Mouse (Mus musculus) hindbrain, embryonic 12.5 days (tissue): ENCODE data around the gene Slc35c1. TPM values are rescaled to one million over a fixed set of nuclear protein-coding genes. Genes with fewer than 3 reads are reported as not detected.

Source experiments
- ATAC-seq: fragments of 200-750 bp; cut with Nextera tagmentation; 2 replicates; pipeline ENCODE4 v1.8.0; 2017; ENCODE audit warnings: moderate TSS enrichment; ENCODE audit not compliant: low FRiP score
- H3K27ac ChIP-seq: fragments of 300-500 bp; sonication (generic); 2 replicates; pipeline ENCODE4 v1.5.1; 2016; ENCODE audit warnings: mild to moderate bottlenecking
- H3K27me3 ChIP-seq: fragments of 300-500 bp; sonication (generic); 2 replicates; pipeline ENCODE4 v1.6.1; 2016; ENCODE audit warnings: mild to moderate bottlenecking
- H3K36me3 ChIP-seq: fragments of 300-500 bp; sonication (generic); 2 replicates; pipeline ENCODE4 v1.6.1; 2016; ENCODE audit warnings: mild to moderate bottlenecking
- H3K4me1 ChIP-seq: fragments of 300-500 bp; sonication (generic); 2 replicates; pipeline ENCODE4 v1.6.1; 2016
- H3K4me2 ChIP-seq: fragments of 300-500 bp; sonication (generic); replicated peaks from 2 replicates; pipeline ENCODE4 v1.6.1; 2016; ENCODE audit warnings: mild to moderate bottlenecking
- H3K4me3 ChIP-seq: fragments of 300-500 bp; sonication (generic); 2 replicates; pipeline ENCODE4 v1.5.1; 2016; ENCODE audit warnings: mild to moderate bottlenecking
- H3K9ac ChIP-seq: fragments of 300-500 bp; sonication (generic); 2 replicates; pipeline ENCODE4 v1.6.1; 2016; ENCODE audit warnings: mild to moderate bottlenecking, moderate library complexity
- H3K9me3 ChIP-seq: fragments of 300-500 bp; sonication (generic); replicated peaks from 2 replicates; pipeline ENCODE4 v1.6.1; 2016; ENCODE audit warnings: mild to moderate bottlenecking
- WGBS: fragments of 180-500 bp; shearing (Covaris S2); methylation state at CpG from one replicate; pipeline ENCODE4 v1.1.7; 2016; 5-methylcytosine and 5-hydroxymethylcytosine counted together
- polyA plus RNA-seq: library from polyadenylated mRNA; unstranded; fragments of >200 nt; fragmentation: Nextera tagmentation; extraction: Ambion mirVana; gene quantifications from 2 replicates; pipeline ENCODE4 v1.2.1, GENCODE M21; 2016

Slc35c1 gene
- polyA plus RNA-seq, 1 experiment from 2014 or later = 11.9 TPM

DNA sequence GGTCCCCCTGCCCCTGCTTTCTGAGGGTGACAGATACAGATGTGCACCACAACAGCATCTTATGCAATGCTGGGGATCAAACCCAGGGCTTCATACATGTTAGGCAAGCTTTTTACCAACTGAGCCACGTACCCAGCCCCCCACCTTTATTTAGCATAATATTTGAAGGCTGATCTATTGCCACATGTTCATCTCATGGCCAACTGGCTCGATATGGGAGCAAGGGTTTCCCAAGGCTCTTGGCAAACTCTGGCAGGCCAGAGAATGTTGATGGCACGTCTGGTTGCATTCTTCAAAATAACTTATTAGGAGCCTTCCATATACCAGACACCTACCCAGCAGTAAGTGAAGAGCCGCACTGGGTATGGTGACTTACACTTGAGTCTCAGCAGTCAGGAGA, 17.0 kb downstream of the Slc35c1 start:
- Histone ChIP-seq H3K27ac (no peak overlapping the region), H3K4me2 (no peak overlapping the region), H3K27me3 (peaks cover 3% of the 10 kb centered on the region; the same call in 1 of the 2 replicates), H3K9me3 (no peaks in the 10 kb centered on the region), H3K4me1 (peaks cover 3% of the 10 kb centered on the region; the same call in 1 of the 2 replicates), H3K4me3 (no peak overlapping the region), H3K36me3 (no peaks in the 10 kb centered on the region), H3K9ac (no peak overlapping the region)
- WGBS = 82% methylated on average over 4 of the region's 4 CpGs
- no peak for ATAC-seq

DNA sequence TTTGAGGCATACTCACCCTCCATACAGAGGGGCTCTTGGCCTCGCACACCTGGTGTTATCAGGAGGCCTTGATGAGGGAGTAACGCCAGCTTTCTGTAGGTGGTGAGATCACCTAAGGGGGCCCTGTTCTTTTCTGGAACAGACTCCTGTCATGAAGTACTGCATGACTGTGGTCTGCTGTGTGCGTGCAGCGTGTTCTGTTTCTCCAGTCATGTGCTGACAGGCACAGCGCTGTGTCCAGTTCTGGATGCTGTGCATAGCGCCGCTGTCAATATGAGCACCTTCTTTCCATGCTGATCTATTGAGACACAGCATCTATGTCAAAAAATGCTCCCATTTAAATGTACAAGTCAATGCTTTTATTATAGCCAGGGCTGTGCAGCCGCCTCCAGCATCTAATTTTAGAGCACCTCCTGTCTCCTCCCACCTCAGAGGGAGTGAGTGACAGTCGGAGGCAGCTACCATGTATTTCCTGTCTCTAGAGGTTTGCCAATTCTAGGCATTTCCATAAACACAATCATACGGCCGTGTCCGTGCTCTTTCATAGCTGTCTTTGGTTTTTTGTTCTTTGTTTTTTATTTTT, 17.8 kb downstream of the Slc35c1 start:
- Histone ChIP-seq H3K4me3 (no peak overlapping the region), H3K27me3 (peaks cover 3% of the 10 kb centered on the region; the same call in 1 of the 2 replicates), H3K4me2 (no peak overlapping the region), H3K27ac (peak overlapping the region; percentile 62; the same call in 1 of the 2 replicates), H3K36me3 (no peaks in the 10 kb centered on the region), H3K9ac (no peak overlapping the region), H3K4me1 (peaks cover 3% of the 10 kb centered on the region; the same call in 1 of the 2 replicates), H3K9me3 (no peaks in the 10 kb centered on the region)
- 75% methylated on average over 12 of the region's 12 CpGs for WGBS
- peak; percentile 59; the same call in 1 of the 2 replicates for ATAC-seq

DNA sequence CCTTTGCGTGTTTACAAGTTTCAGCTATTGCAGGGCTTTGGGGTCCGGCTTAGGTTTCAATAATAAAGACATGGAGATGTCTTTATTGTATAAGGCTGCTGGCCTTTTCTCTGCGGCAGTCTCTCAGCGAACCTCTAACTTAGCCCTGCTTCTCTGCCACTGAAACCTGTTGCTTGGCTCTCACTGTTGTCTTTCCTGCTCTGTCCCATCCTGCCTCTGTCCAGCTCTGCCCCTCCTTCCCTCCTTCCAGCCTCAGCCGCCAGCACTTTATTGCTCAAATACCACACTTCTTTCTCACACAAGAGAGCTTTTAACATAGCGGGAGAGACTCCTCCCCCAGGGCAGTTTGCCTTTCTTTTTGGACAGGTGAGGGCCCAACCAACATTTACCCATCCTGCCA, 19.9 kb downstream of the Slc35c1 start:
- no peak for ATAC-seq
- no peaks in the 10 kb centered on the region for H3K9me3 ChIP-seq
- WGBS = 68% methylated on average over 6 of the region's 6 CpGs
- H3K4me2 ChIP-seq = no peak overlapping the region
- H3K4me1 ChIP-seq = peaks cover 3% of the 10 kb centered on the region; the same call in 1 of the 2 replicates
- H3K36me3 ChIP-seq = no peaks in the 10 kb centered on the region
- H3K27me3 ChIP-seq = peaks cover 4% of the 10 kb centered on the region; the same call in 1 of the 2 replicates
- H3K27ac ChIP-seq = no peak overlapping the region
- no peak overlapping the region for H3K9ac ChIP-seq
- H3K4me3 ChIP-seq = no peak overlapping the region

DNA sequence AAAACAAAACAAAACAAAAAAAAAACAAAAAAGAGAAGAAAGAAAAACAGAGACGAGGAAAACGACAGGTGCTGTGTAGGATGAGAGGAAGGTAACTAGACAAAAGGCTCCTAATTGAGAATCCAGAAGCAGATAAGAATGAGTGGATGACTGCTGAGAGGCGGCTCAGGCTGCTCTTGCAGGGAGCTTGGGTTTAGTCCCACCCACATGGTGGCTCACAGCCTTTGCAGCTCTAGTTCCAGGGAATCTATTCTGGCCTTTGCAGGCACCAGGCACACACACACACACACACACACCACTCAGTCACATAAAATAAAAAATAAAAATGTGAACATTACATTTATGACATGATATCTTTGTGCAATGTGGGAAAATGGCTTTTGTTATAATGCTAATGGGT, 21.8 kb downstream of the Slc35c1 start:
- no peaks in the 10 kb centered on the region for H3K9me3 ChIP-seq
- no peak overlapping the region for H3K27ac ChIP-seq
- H3K36me3 ChIP-seq = no peaks in the 10 kb centered on the region
- WGBS = 69% methylated on average over 3 of the region's 3 CpGs
- H3K4me2 ChIP-seq = no peak overlapping the region
- ATAC-seq = no peak
- no peak overlapping the region for H3K4me3 ChIP-seq
- peaks cover 12% of the 10 kb centered on the region for H3K4me1 ChIP-seq
- peaks cover 8% of the 10 kb centered on the region; the same call in 1 of the 2 replicates for H3K27me3 ChIP-seq
- no peak overlapping the region for H3K9ac ChIP-seq

DNA sequence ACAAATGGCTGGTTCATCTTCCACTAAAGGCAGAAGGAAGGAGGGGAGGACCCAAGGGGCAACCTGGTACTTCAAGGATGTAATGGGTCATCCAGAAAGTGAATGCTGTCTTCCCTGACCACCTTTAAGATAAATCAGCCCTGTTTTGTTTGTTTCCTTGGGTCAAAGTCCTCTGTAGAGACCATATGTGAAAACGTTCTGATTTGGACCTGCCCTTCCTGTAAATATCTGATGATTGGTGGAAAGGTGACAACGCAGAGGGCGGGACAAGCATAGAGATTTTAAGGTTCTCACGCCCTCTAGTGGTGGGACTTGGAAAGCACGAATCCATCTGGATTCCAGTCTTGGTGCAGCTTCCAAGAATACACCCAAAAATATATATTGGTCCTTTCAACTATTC, 22.5 kb downstream of the Slc35c1 start:
- Histone ChIP-seq H3K9me3 (no peaks in the 10 kb centered on the region), H3K4me3 (no peak overlapping the region), H3K27ac (no peak overlapping the region), H3K36me3 (no peaks in the 10 kb centered on the region), H3K27me3 (peaks cover 8% of the 10 kb centered on the region; the same call in 1 of the 2 replicates), H3K9ac (no peak overlapping the region), H3K4me2 (peak overlapping the region; percentile 37), H3K4me1 (peaks cover 17% of the 10 kb centered on the region)
- no peak for ATAC-seq
- 0% methylated on average over 5 of the region's 5 CpGs for WGBS

DNA sequence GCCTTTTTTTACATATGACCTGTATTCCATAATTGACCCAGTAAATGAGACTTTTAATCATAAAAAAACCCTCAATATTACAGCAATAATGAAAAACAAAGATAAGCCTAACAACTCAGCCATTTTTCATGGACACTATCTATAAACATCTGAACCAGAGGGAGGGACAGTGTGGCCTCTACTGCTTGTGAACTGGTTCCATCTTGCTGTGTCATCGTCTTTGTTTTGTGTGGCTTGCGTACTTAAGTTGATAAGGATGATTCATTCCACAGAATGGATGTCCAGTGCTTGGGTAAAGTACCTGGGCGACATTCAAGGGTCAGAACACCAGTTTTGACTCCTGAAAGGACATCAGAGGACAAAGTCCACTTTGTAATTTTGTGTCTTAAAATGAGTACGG, 23.0 kb downstream of the Slc35c1 start:
- Histone ChIP-seq H3K27me3 (peaks cover 8% of the 10 kb centered on the region; the same call in 1 of the 2 replicates), H3K36me3 (no peaks in the 10 kb centered on the region), H3K4me3 (no peak overlapping the region), H3K9ac (no peak overlapping the region), H3K4me2 (no peak overlapping the region), H3K9me3 (no peaks in the 10 kb centered on the region), H3K4me1 (peaks cover 20% of the 10 kb centered on the region), H3K27ac (no peak overlapping the region)
- 78% methylated on average over 4 of the region's 4 CpGs for WGBS
- ATAC-seq = no peak

DNA sequence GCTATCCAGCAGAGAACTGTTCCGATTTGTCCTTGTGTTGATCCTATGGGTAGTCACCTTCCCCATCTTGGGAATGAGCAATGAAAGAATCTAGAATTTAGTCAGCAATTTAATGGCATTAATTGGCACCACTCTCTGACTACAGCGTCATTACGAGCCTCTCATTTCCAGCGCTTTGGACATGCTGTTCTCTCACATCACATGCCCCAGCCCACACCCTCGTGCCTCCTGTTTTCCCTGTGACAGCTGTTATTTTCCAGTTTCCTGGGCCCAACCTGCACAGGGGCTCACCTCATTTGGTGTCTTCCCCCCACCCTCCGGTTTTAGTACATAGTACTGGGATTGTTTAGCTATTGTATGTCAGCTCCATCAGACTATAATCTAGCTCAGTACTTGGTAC, 25.3 kb downstream of the Slc35c1 start:
- whole genome bisulfite sequencing = 61% methylated on average over 6 of the region's 6 CpGs
- H3K4me2 ChIP-seq = 0 out of 2 replicates have a peak overlapping the region, but pooled peaks have one; percentile 89
- H3K27me3 ChIP-seq = peaks cover 8% of the 10 kb centered on the region; the same call in 1 of the 2 replicates
- ATAC-seq = no peak
- H3K9ac ChIP-seq = no peak overlapping the region
- H3K36me3 ChIP-seq = no peaks in the 10 kb centered on the region
- H3K4me1 ChIP-seq = peaks cover 39% of the 10 kb centered on the region
- H3K9me3 ChIP-seq = no peaks in the 10 kb centered on the region
- no peak overlapping the region for H3K27ac ChIP-seq
- H3K4me3 ChIP-seq = no peak overlapping the region

DNA sequence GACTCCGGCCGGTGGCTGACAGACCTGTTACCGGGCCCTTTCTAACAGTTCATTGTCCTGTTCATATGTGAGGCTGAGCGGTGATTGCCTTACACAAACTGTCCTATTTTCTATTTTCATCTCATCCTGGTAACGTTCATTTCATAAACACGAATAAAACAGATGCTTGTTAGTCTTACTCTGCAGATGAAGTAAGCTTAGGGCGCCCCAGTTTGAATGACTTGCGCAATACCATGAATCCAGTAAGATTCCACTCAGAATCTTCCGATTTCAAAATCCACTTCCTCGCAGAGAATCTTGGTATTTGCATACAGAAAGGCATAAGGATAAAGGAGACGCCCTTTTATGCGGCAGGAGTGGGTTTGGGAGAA, 26.0 kb downstream of the Slc35c1 start:
- WGBS = 10% methylated on average over 12 of the region's 12 CpGs
- H3K4me3 ChIP-seq = peak overlapping the region; percentile 93
- peak overlapping the region; percentile 39 for H3K9ac ChIP-seq
- no peaks in the 10 kb centered on the region for H3K9me3 ChIP-seq
- H3K36me3 ChIP-seq = no peaks in the 10 kb centered on the region
- peaks cover 5% of the 10 kb centered on the region; the same call in 1 of the 2 replicates for H3K27me3 ChIP-seq
- peaks cover 46% of the 10 kb centered on the region for H3K4me1 ChIP-seq
- ATAC-seq = no peak
- H3K27ac ChIP-seq = peak overlapping the region; percentile 49; the same call in 1 of the 2 replicates
- peak overlapping the region; percentile 89 for H3K4me2 ChIP-seq

DNA sequence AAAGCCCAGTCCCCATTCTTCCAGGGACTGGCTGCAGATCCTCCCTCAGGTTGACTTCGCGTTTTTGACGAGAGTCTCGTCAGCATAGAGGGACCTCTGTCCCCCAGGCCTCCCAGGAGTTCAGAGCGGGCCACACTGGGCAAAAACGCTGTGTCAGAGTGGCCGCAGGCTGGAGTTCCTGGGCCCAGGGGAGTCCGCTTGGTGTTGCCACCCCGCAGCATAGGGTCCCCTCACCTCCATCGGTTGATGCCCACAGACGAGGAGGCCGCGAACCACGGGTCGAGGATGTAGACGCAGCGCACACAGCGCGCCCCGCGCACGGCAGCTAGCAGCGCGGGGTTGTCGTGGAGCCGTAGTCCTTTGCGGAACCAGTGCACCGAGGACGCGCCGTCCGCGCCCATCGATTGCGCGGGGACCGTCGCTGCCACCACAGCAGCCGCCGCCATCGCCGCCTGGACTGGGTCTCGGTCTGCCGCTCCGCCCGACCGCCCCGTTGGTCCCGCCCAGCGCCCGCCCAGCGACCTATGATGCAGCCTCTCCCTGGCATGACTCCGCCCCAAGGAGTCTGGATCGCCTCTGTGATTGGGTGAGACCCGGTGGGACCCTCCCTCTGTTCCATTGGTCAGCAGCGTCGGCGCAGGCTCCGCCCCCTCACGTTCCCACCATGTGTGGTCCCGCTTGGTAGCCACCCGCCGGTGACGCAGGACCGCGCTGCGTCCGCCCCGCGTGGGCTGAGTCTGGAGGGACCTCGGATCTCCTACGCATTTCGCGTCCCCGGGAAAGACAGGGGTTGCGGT, 26.6 kb downstream of the Slc35c1 start, which contains the start of gene Cry2:
Cry2 (minus strand) TSS at position 466 of the 797 bp plus-strand sequence.
- H3K4me3 ChIP-seq = peak within 1 kb of the TSS; percentile 93
- H3K9ac ChIP-seq = peak within 1 kb of the TSS; percentile 91
- H3K27me3 ChIP-seq = peaks cover 5% of the 10 kb centered on the region; the same call in 1 of the 2 replicates
- peak within 1 kb of the TSS; percentile 76 for H3K27ac ChIP-seq
- no peaks in the 10 kb centered on the region for H3K36me3 ChIP-seq
- no peaks in the 10 kb centered on the region for H3K9me3 ChIP-seq
- peaks cover 50% of the 10 kb centered on the region for H3K4me1 ChIP-seq
- ATAC-seq = peak; percentile 98
- H3K4me2 ChIP-seq = peak within 1 kb of the TSS; percentile 89
- under 1% methylated on average over 76 of the region's 76 CpGs for WGBS

DNA sequence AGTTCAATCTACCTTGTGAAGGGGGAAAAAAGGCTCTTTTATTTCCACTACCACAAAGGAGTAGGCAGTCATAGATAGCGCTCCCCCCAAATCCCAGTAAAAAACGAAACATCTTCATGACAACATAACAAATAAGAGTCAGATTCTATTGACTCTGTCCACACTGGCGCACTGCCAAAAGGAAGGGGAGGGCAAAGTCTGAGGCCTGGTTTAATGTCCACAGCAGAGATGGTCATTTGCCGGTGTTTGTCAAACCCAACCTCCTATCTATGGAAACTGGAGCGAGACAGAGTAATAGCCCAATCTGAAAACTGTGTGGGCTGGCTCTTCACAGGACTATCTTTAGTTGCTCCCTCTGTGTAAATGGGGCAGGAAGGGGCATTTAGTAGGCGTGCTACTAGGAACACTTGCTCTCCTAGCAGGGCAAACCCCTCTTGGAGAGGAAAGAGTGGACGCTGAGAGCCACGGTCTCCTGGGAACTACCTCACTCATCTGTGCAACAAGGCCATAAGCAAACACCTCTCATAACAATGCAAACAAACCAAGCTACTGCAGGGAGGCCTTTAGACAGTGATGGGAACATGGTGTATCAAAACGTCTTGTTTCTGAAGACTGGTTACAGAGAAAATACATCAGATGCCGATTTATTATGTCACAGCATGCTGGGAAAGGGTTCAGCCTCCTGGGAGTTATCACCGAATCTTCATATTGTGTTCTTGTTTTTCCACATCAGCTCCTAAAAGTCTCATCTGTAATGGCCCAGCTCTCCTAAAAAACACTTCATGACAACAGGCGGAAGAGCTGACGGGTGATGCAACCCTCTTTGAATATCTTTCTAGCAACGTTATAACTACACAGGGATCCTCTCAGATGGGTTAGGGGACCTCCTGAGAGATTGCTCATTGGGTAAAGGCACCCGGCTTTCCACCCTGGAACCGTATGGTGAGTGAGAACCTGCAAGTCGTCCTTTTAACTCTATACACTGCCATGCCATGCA, 27.7 kb downstream of the Slc35c1 start:
- H3K4me1 ChIP-seq = peaks cover 58% of the 10 kb centered on the region
- H3K4me3 ChIP-seq = peak overlapping the region; percentile 93
- H3K27ac ChIP-seq = peak overlapping the region; percentile 87
- H3K36me3 ChIP-seq = no peaks in the 10 kb centered on the region
- 39% methylated on average over 17 of the region's 17 CpGs for WGBS
- peaks cover 5% of the 10 kb centered on the region; the same call in 1 of the 2 replicates for H3K27me3 ChIP-seq
- H3K9ac ChIP-seq = peak overlapping the region; percentile 91
- H3K9me3 ChIP-seq = no peaks in the 10 kb centered on the region
- no peak for ATAC-seq
- peak overlapping the region; percentile 89 for H3K4me2 ChIP-seq

DNA sequence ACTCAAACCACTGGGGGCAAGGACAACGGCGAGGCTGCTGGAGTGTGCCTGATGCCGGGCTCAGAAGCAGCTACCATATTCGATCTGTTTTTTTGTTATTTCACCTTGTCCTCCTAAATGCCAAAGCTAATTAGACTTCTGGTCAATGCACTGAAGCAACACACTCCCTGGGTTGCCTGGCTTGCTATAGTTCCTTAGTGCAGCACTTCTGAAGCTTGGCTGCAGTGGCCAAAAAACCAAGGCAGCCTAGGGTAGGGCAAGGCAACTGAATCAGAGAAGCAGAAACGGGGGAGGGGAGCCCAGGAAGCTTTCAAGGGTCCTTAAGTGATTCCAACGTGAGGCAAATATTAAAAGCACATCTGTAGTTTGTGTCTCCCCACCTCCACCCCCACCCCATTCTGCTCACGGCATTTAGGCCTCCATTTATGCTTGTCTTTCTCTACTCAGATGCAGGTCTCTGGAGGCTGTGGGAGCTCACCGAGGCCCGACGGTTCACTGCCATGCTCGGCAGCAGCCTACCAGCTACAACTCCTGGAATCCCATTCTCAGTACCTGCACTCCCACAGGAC, 28.6 kb downstream of the Slc35c1 start:
- H3K4me1 ChIP-seq = peaks cover 64% of the 10 kb centered on the region
- 26% methylated on average over 11 of the region's 11 CpGs for WGBS
- ATAC-seq = no peak
- peak overlapping the region; percentile 89 for H3K4me2 ChIP-seq
- no peaks in the 10 kb centered on the region for H3K36me3 ChIP-seq
- H3K4me3 ChIP-seq = peak overlapping the region; percentile 93
- H3K27me3 ChIP-seq = peaks cover 5% of the 10 kb centered on the region; the same call in 1 of the 2 replicates
- peak overlapping the region; percentile 91 for H3K9ac ChIP-seq
- peak overlapping the region; percentile 87 for H3K27ac ChIP-seq
- H3K9me3 ChIP-seq = no peaks in the 10 kb centered on the region
